Mouse (Mus musculus) small intestine, adult 2 months (tissue): ENCODE measurements at regions not wholly inside any gene's neighbourhood (a gene's known extent, or its start where the extent isn't known, plus 50 kb on each side); places are given as distances from the start of the nearest gene placed in this dataset.

Source experiments
- H3K27ac ChIP-seq: fragments of 200-500 bp; 2 replicates; pipeline ENCODE4 v1.5.1; 2012; ENCODE audit warnings: low read depth, low read length, control low read depth, inconsistent platforms; ENCODE audit not compliant: insufficient read depth
- H3K27me3 ChIP-seq: fragments of 200-500 bp; 2 replicates; pipeline ENCODE4 v1.6.1; 2012; ENCODE audit warnings: mild to moderate bottlenecking, moderate library complexity, low read length, inconsistent platforms; ENCODE audit not compliant: control insufficient read depth, insufficient read depth
- H3K36me3 ChIP-seq: fragments of 200-500 bp; 2 replicates; pipeline ENCODE4 v1.6.1; 2012; ENCODE audit warnings: mild to moderate bottlenecking, low read length, control low read depth, inconsistent platforms; ENCODE audit not compliant: control insufficient read depth, insufficient read depth
- H3K4me1 ChIP-seq: fragments of 200-500 bp; 2 replicates; pipeline ENCODE4 v1.6.1; 2012; ENCODE audit warnings: low read length, inconsistent platforms, mixed read lengths; ENCODE audit not compliant: control insufficient read depth, insufficient read depth, insufficient read length
- H3K4me3 ChIP-seq: fragments of 200-500 bp; 2 replicates; pipeline ENCODE4 v1.5.1; 2012; ENCODE audit warnings: low read depth, mild to moderate bottlenecking, control low read depth, inconsistent platforms, low read length, moderate library complexity
- CTCF ChIP-seq: fragments of 200-500 bp; IDR thresholded peaks from 2 replicates; pipeline ENCODE4 v1.5.1; 2012; ENCODE audit warnings: low read depth, mild to moderate bottlenecking, control low read depth, inconsistent platforms, low read length, moderate library complexity, mixed read lengths; ENCODE audit not compliant: insufficient replicate concordance, insufficient read length; ENCODE audit errors: extremely low read depth
- POLR2A ChIP-seq: fragments of 200-500 bp; IDR thresholded peaks from 2 replicates; pipeline ENCODE4 v1.6.1; 2012; ENCODE audit warnings: low read depth, mild to moderate bottlenecking, control low read depth, inconsistent platforms, low read length, moderate library complexity
- WGBS: fragments of 180-500 bp; shearing (Covaris S2); methylation state at CpG from one replicate; pipeline ENCODE4 v1.1.7; 2018; 5-methylcytosine and 5-hydroxymethylcytosine counted together

DNA sequence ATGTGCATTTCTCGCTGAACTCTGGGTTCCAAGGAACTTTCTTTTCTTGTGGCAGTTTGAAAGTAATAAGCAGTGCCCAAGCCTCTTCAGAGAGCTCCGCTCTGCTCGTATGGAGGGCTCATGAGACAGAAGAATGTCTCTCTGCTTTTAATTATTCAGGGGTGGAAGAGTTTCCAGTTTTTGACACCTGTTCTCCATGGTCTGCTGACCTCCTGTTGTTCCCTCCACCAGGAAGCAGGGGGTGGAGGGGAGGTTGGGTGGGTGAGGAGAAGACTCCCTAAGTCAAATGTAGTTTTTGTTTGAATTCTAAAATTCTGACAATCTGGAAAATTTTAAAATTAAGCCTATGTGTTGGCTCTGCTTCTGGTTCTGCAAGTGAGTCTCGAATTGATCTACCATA lies 167.5 kb downstream of the Bcl11a start:
- H3K27ac ChIP-seq: no peak overlapping the region; the same call in 1 of the 2 replicates
- 90% methylated on average over 4 of the region's 4 CpGs for WGBS
- H3K36me3 ChIP-seq: no peaks in the 10 kb centered on the region
- H3K4me1 ChIP-seq: 0 out of 2 replicates have a peak, but pooled peaks cover 3% of the 10 kb centered on the region
- no peaks in the 10 kb centered on the region for H3K27me3 ChIP-seq
- TF ChIP-seq CTCF (no peak), POLR2A (no peak)
- H3K4me3 ChIP-seq: no peak overlapping the region

DNA sequence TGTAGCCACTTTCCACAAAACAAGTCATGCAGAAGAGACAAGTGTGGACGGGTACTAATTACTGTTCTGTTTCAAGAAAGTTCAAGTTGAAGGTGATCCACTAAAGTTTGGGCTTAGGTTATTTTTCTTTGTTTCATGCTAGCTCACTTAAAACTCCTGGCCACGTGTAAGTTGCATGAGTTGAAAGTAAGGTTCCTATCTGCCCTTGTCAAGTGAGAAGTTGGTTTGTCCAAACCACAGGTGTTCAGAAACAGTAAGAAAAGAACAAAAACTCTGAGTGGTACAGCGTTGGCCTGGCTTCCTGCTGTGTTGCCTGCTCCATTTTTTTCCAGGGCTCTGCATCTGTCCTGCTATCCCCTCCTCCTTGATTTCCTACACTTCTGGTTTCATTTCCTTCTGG lies 168.5 kb downstream of the Bcl11a start:
- Histone ChIP-seq H3K27me3 (no peaks in the 10 kb centered on the region), H3K4me1 (0 out of 2 replicates have a peak, but pooled peaks cover 3% of the 10 kb centered on the region), H3K27ac (no peak overlapping the region), H3K36me3 (no peaks in the 10 kb centered on the region), H3K4me3 (no peak overlapping the region)
- 82% methylated on average over 3 of the region's 3 CpGs for WGBS
- TF ChIP-seq CTCF: no peak
- no peak for TF ChIP-seq POLR2A

- Histone ChIP-seq H3K4me3 (no peak overlapping the region), H3K27ac (no peak overlapping the region), H3K27me3 (no peaks in the 10 kb centered on the region), H3K4me1 (no peaks in the 10 kb centered on the region), H3K36me3 (no peaks in the 10 kb centered on the region)
- WGBS: 92% methylated on average over 4 of the region's 4 CpGs
- TF ChIP-seq POLR2A: no peak
- TF ChIP-seq CTCF: no peak
Observed at GRCm38 (mm10) chr11:24247285-24247684, 169.4 kb downstream of the Bcl11a start.

GRCm38 (mm10) chr11:24251516-24251915 lies 173.7 kb downstream of the Bcl11a start:
- no peak overlapping the region for H3K4me3 ChIP-seq
- no peaks in the 10 kb centered on the region for H3K27me3 ChIP-seq
- no peaks in the 10 kb centered on the region for H3K4me1 ChIP-seq
- 65% methylated on average over 5 of the region's 5 CpGs for WGBS
- H3K36me3 ChIP-seq: no peaks in the 10 kb centered on the region
- no peak overlapping the region for H3K27ac ChIP-seq
- no peak for TF ChIP-seq POLR2A
- TF ChIP-seq CTCF: no peak

- Histone ChIP-seq H3K4me1 (no peaks in the 10 kb centered on the region), H3K27me3 (no peaks in the 10 kb centered on the region), H3K36me3 (no peaks in the 10 kb centered on the region), H3K4me3 (no peak overlapping the region), H3K27ac (no peak overlapping the region)
- TF ChIP-seq CTCF (no peak), POLR2A (no peak)
- 89% methylated on average over 22 of the region's 22 CpGs for WGBS
Observed at GRCm38 (mm10) chr11:24255201-24256060, 177.6 kb downstream of the Bcl11a start.

DNA sequence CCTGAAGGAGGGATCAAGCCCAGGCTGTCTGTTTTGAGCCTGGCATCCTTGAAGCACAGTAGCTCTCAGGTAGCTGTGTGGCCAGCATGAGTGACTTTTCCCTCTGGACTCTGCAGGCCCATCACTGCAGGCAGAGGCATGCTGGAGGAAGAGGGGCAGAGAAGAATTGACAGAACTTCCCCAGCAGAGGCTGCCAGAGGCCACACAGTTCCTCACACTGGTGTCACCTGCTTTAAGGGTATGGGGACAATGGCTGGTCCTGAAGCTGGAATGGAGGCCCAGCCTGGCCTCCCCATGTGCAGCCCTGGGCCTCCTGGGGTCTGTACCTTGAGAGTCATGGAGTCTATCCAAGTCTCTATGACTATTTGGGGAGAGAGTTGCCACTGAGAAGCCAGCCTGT lies 179.9 kb downstream of the Bcl11a start:
- no peak for TF ChIP-seq POLR2A
- no peak for TF ChIP-seq CTCF
- no peak overlapping the region for H3K4me3 ChIP-seq
- H3K36me3 ChIP-seq: no peaks in the 10 kb centered on the region
- H3K4me1 ChIP-seq: no peaks in the 10 kb centered on the region
- H3K27me3 ChIP-seq: no peaks in the 10 kb centered on the region
- H3K27ac ChIP-seq: no peak overlapping the region

GRCm38 (mm10) chr11:24258340-24258739 lies 180.5 kb downstream of the Bcl11a start:
- no peak for TF ChIP-seq CTCF
- 76% methylated on average over 6 of the region's 6 CpGs for WGBS
- Histone ChIP-seq H3K27me3 (no peaks in the 10 kb centered on the region), H3K4me1 (no peaks in the 10 kb centered on the region), H3K4me3 (no peak overlapping the region), H3K36me3 (no peaks in the 10 kb centered on the region), H3K27ac (no peak overlapping the region)

DNA sequence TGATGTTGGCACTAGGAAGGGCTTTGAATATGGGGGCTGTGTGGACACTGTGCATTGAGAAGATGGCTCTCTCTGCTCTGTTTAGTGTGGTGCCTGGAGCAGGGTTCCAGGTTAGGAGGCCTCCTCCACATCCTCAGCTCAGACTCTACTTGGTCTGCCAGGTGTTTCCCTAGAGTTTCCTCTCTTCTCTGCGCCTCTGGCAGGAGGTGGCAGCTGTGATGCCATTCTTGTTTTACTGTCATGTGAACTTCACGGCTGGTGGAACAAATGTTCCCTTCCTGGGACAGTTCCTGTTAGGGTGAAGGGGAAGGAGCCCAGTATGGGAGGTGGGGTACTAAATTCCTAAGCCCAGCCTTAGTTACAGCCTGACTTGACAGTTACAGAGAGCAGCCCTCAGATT lies 181.8 kb downstream of the Bcl11a start:
- no peak for TF ChIP-seq POLR2A

More for the DNA sequence above, 181.8 kb downstream of the Bcl11a start:
- H3K27ac ChIP-seq: no peak overlapping the region
- no peaks in the 10 kb centered on the region for H3K27me3 ChIP-seq
- H3K4me1 ChIP-seq: no peaks in the 10 kb centered on the region
- H3K36me3 ChIP-seq: no peaks in the 10 kb centered on the region
- H3K4me3 ChIP-seq: no peak overlapping the region
- WGBS: 70% methylated on average over 2 of the region's 2 CpGs
